Mouse (Mus musculus) brain, embryonic 14.5 days (tissue): ENCODE data around the gene Hdac11. TPM values are rescaled to one million over a fixed set of nuclear protein-coding genes. Genes with fewer than 3 reads are reported as not detected.

Source experiments
- DNase-seq: peaks from one replicate; pipeline ENCODE4 v3.0.0-alpha.2; 2011; ENCODE audit warnings: low read depth
- CTCF ChIP-seq: fragments of 200-500 bp; IDR thresholded peaks from 2 replicates; pipeline ENCODE4 v1.5.1; 2012; ENCODE audit warnings: inconsistent platforms, mild to moderate bottlenecking, moderate library complexity, borderline replicate concordance; ENCODE audit not compliant: insufficient read depth, insufficient read length; ENCODE audit errors: extremely low read depth
- POLR2A ChIP-seq: fragments of 200-500 bp; IDR thresholded peaks from 2 replicates; pipeline ENCODE4 v1.6.1; 2012; ENCODE audit warnings: mild to moderate bottlenecking, inconsistent platforms, borderline replicate concordance; ENCODE audit not compliant: poor library complexity, insufficient read depth, insufficient read length, severe bottlenecking; ENCODE audit errors: extremely low read depth
- polyA plus RNA-seq: library from polyadenylated mRNA; depleted of rRNA; stranded (reverse); fragments of >200 nt; gene quantifications from 2 replicates; pipeline ENCODE4 v1.2.3, GENCODE M21; 2012

Hdac11 gene
- polyA plus RNA-seq, 1 experiment = 76.6 TPM

GRCm38 (mm10) chr6:91145572-91145971 lies 10.9 kb upstream of the Hdac11 start:
- TF ChIP-seq POLR2A = no peak
- TF ChIP-seq CTCF = no peak
- no peak for DNase-seq

GRCm38 (mm10) chr6:91146443-91147151 lies 9.9 kb upstream of the Hdac11 start:
- peak; percentile 92 for DNase-seq
- TF ChIP-seq POLR2A (no peak), CTCF (no peak)

- peak; percentile 91 for DNase-seq
- TF ChIP-seq POLR2A (no peak), CTCF (no peak)
Observed at GRCm38 (mm10) chr6:91147152-91147770, 9.2 kb upstream of the Hdac11 start.

- TF ChIP-seq POLR2A = no peak
- no peak for TF ChIP-seq CTCF
- DNase-seq = no peak
Observed at GRCm38 (mm10) chr6:91152892-91153548, 3.4 kb upstream of the Hdac11 start.

- peak; percentile 96 for DNase-seq
- TF ChIP-seq CTCF = no peak
- no peak for TF ChIP-seq POLR2A
Observed at GRCm38 (mm10) chr6:91153549-91154064, 2.9 kb upstream of the Hdac11 start.

- TF ChIP-seq POLR2A = no peak
- no peak for TF ChIP-seq CTCF
- no peak for DNase-seq
Observed at GRCm38 (mm10) chr6:91154685-91155084, 1.8 kb upstream of the Hdac11 start.

GRCm38 (mm10) chr6:91155286-91155685 lies 1.2 kb upstream of the Hdac11 start:
- no peak for TF ChIP-seq POLR2A
- no peak for TF ChIP-seq CTCF
- DNase-seq = no peak

- no peak for TF ChIP-seq POLR2A
- no peak for DNase-seq
Observed at GRCm38 (mm10) chr6:91156062-91156461, 403 bp upstream of the Hdac11 start.

GRCm38 (mm10) chr6:91157237-91157570 lies 739 bp downstream of the Hdac11 start:
- TF ChIP-seq CTCF = no peak
- TF ChIP-seq POLR2A = no peak
- DNase-seq = no peak

GRCm38 (mm10) chr6:91159047-91159446 lies 2.6 kb downstream of the Hdac11 start:
- no peak for DNase-seq
- TF ChIP-seq POLR2A = no peak
- no peak for TF ChIP-seq CTCF

- TF ChIP-seq CTCF (no peak), POLR2A (no peak)
- peak; percentile 91 for DNase-seq
Observed at GRCm38 (mm10) chr6:91160399-91160798, 3.9 kb downstream of the Hdac11 start.

- TF ChIP-seq CTCF (no peak), POLR2A (no peak)
- no peak for DNase-seq
Observed at GRCm38 (mm10) chr6:91160976-91161375, 4.5 kb downstream of the Hdac11 start.
